Mouse (Mus musculus): Measurements from ENCODE around the gene Xlr. TPM values are rescaled to one million over a fixed set of nuclear protein-coding genes. Genes with fewer than 3 reads are reported as not detected.
"Not testable (repeated sequence)": the region's sequence is repeated elsewhere in the genome, so short reads cannot be mapped to it uniquely, and the experiment has no call there.

Xlr gene
- 4.2 and 5.9 TPM in 2 replicates for polyA plus RNA-seq (2015; fragmentation: Nextera tagmentation; extraction: Ambion mirVana)

DNA sequence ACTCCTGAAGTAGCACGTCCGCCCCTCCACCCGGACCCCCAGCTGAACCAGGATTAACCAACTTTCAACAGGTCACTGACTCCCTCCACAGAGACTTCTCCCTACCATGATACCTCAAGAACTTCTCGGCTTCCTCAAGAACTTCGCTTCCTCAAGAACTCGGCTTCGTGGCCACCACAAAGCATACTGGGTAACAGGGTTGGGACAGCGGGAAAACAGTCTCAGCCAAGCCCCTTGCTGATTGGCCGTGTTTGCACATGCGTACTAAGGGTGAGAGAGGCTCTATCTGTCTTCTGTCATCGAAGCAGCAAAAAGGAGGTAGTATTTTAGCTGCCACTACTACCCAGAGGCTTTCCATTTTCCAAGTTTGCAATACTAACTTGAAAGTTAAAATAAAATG, at the start of gene Xlr:
TSS of gene Xlr (minus strand) at position 188 of the 400 bp plus-strand sequence.
- not testable (repeated sequence) for DNase-seq (ENCODE audit: low spot score)

DNA sequence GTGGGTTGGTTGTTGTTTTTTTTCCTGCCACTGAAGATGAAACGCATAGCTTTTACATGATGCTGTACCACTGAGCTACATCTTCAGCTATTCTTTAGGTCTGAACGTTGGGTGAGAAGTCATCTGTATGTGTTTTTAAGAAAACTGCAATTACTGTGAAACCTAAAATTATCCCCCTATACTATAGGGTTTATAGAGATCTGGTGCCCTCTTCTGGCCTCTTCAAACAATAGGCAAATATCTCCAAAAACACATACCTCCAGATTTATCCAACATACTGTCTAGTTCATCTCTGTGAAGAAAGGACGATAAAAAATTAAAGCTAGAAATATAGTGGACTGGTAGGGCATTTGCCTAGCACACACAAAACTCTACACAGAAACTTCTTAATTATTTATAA, 1.6 kb upstream of the Xlr start:
- DNase-seq (ENCODE audit: low spot score) = no peak

DNA sequence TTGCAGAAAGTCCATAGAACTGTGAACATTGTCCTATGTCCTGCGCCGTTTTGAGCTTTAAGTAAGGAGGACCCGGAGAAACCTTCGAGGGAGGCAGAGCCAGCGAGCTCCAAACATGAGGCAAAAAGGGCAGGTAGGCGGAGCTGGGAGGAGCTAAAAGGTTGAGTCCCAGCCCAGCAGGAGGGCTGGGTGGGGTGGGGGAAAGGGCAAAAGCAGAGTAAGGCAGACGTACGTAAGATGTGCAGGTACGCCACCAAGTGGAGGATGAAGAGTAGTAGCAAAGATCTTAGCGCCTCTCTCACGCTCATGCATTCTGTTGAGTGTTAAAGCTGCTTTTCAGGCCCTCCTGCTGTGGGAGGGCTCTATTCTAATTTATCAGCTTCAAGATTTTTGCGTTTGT, 21.2 kb downstream of the Xlr start, which contains the start of gene Zfp36l3:
TSS of gene Zfp36l3 (minus strand) at position 119 of the 400 bp plus-strand sequence.
- no peak for DNase-seq (ENCODE audit: low spot score)

DNA sequence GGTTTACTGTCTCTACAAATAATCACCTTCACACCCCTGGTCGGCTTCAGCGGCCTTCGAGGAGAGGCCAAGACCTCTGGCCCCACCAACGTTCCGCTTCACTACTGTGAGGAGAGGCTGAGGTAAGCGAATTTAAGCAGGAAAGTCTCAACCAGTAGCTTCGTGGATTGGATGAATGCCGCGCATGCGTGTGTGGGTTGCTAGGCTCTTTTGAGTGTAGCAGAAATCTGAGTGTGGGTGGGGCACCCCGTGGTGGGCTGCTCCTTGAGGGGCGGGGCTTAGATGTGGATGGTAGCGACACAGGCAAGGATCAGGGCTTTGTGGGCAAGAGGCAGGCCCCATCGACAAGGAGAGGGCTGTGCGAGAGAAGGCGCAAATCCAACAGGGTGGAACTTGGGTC, 39.8 kb downstream of the Xlr start, which contains the start of gene 1700013H16Rik:
TSS of gene 1700013H16Rik (minus strand) at position 96 of the 400 bp plus-strand sequence.
- no peak for DNase-seq (ENCODE audit: low spot score)

- DNase-seq (ENCODE audit: low spot score) = no peak
These were observed 44.7 kb downstream of the Xlr start for GRCm38 (mm10) chrX:53752851-53753250.

- DNase-seq (ENCODE audit: low spot score) = no peak
These were observed 68.5 kb downstream of the Xlr start for GRCm38 (mm10) chrX:53728967-53729366.

Other genes starting within 250 kb of the Xlr start
- 16.4 and 16.8 TPM in 2 replicates for gene Rtl8c, start 189.7 kb downstream of the Xlr start, polyA plus RNA-seq (2015; fragmentation: Nextera tagmentation; extraction: Ambion mirVana)
- not detected in 2 replicates for gene Gm14597, start 188.7 kb downstream of the Xlr start, polyA plus RNA-seq (2015; fragmentation: Nextera tagmentation; extraction: Ambion mirVana)
- gene Rtl8a, start 154.0 kb downstream of the Xlr start, polyA plus RNA-seq (2015; fragmentation: Nextera tagmentation; extraction: Ambion mirVana) = 45.1 and 48.1 TPM in 2 replicates
- 39.8 and 41.2 TPM in 2 replicates for gene Rtl8b, start 127.3 kb downstream of the Xlr start, polyA plus RNA-seq (2015; fragmentation: Nextera tagmentation; extraction: Ambion mirVana)
- not detected in 2 replicates for gene 4930502E18Rik, start 72.9 kb downstream of the Xlr start, polyA plus RNA-seq (2015; fragmentation: Nextera tagmentation; extraction: Ambion mirVana)
- gene 1700013H16Rik, start 39.9 kb downstream of the Xlr start, polyA plus RNA-seq (2015; fragmentation: Nextera tagmentation; extraction: Ambion mirVana) = not detected in 2 replicates
- not detected in 2 replicates for gene Zfp36l3, start 21.3 kb downstream of the Xlr start, polyA plus RNA-seq (2015; fragmentation: Nextera tagmentation; extraction: Ambion mirVana)

Data from thymus, postnatal 0 days (tissue).